Mouse (Mus musculus) bone marrow, adult 2 months (tissue): ENCODE measurements around the gene 2700049A03Rik. TPM values are rescaled to one million over a fixed set of nuclear protein-coding genes. Genes with fewer than 3 reads are reported as not detected.

Experiments
- H3K27ac ChIP-seq: fragments of 200-500 bp; 2 replicates; pipeline ENCODE4 v1.5.1; 2012; ENCODE audit warnings: low read depth, mild to moderate bottlenecking, control low read depth, inconsistent platforms, low read length; ENCODE audit not compliant: control insufficient read depth, poor library complexity, insufficient read depth
- H3K4me1 ChIP-seq: fragments of 200-500 bp; 2 replicates; pipeline ENCODE4 v1.6.1; 2011; ENCODE audit warnings: low read length; ENCODE audit not compliant: control insufficient read depth, insufficient read depth
- H3K4me3 ChIP-seq: fragments of 200-500 bp; replicated peaks from 2 replicates; pipeline ENCODE3; 2011; ENCODE audit warnings: mild to moderate bottlenecking, low read depth, low read length, control low read depth; ENCODE audit not compliant: control insufficient read depth
- CTCF ChIP-seq: fragments of 200-500 bp; IDR thresholded peaks from 2 replicates; pipeline ENCODE4 v1.5.1; 2011; ENCODE audit warnings: low read length, control low read depth; ENCODE audit not compliant: control insufficient read depth, insufficient read depth
- POLR2A ChIP-seq: fragments of 200-500 bp; IDR thresholded peaks from 2 replicates; pipeline ENCODE4 v1.6.1; 2011; ENCODE audit warnings: low read depth, mild to moderate bottlenecking, control low read depth, low read length, borderline replicate concordance; ENCODE audit not compliant: control insufficient read depth
- WGBS: fragments of 180-500 bp; shearing (Covaris S2); methylation state at CpG from one replicate; pipeline ENCODE4 v1.1.7; 2018; 5-methylcytosine and 5-hydroxymethylcytosine counted together
- polyA plus RNA-seq: library from polyadenylated mRNA; stranded (reverse); fragments of >200 nt; gene quantifications from 2 replicates; pipeline ENCODE4 v1.2.4, GENCODE M21; 2011; ENCODE audit warnings: low replicate concordance; ENCODE audit not compliant: missing spikeins, insufficient read depth, insufficient read length

2700049A03Rik gene
- polyA plus RNA-seq, 1 experiment: 5.9 TPM

DNA sequence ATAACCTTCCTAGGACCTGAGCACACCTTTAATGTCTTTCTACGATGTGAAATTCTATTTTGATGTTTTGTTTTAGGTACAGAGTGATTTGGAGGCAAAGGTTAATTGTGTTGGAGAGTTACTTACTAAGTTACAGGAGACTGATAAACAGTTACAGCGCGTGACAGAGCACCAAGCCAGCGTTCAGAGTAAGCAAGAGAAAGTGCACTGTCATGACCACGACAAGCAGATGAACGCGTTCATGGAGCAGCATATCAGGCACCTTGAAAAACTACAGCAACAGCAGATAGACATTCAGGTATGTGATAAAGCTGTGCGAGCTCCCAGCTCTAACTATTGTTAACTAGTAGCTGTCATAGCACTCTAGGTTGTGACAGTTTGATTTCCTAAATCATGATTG is 13.5 kb downstream of the 2700049A03Rik start:
- Histone ChIP-seq H3K4me3 (no peak overlapping the region), H3K27ac (no peak overlapping the region), H3K4me1 (no peaks in the 10 kb centered on the region)
- 62% methylated on average over 8 of the region's 8 CpGs for WGBS
- no peak for TF ChIP-seq POLR2A
- TF ChIP-seq CTCF: no peak

DNA sequence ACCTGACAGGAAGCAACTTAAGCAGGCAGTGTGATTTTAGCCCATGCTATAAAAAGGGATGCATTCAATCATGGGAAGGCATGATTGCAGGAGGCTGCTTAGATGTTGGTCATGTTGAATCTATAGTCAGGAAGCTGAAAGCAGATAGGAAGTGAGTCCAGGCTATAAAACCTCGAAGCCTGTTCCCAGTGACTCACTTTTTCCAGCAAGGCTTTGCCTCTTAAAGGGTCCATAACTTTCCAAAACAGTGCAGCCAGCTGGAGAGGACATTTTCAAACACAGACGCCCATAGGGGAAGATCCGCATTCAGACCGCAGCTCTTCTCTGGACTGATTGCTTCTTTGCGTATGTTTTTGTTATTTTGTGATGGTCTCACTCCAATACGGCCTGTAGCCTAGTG is 18.3 kb downstream of the 2700049A03Rik start:
- WGBS: 84% methylated on average over 6 of the region's 6 CpGs
- H3K4me3 ChIP-seq: no peak overlapping the region

DNA sequence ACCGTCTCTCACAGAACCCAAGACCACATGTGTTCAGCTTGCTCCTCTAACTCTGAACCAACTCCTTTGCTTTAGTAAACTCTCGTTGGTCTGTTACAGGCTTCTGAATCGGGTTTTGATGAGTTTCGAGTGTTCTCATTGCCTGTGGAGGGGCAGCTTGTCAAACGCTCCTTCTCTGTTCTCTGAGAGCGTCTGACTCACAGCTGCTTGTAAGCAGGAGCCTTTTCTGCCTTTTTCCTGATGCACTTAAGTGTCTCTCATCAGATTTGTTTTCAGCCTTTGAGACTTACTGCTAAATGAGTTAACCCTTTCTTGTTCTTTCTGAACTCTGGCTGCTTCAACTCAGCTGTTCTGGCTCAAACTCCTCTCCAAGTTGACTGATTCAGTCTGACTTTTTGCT is 21.3 kb downstream of the 2700049A03Rik start:
- 90% methylated on average over 6 of the region's 6 CpGs for WGBS
- H3K4me3 ChIP-seq: no peak overlapping the region
- H3K4me1 ChIP-seq: no peaks in the 10 kb centered on the region
- no peak overlapping the region for H3K27ac ChIP-seq
- TF ChIP-seq CTCF (no peak), POLR2A (no peak)

More for the DNA sequence above, 18.3 kb downstream of the 2700049A03Rik start:
- TF ChIP-seq POLR2A (no peak), CTCF (no peak)
- H3K27ac ChIP-seq: no peak overlapping the region
- H3K4me1 ChIP-seq: no peaks in the 10 kb centered on the region

DNA sequence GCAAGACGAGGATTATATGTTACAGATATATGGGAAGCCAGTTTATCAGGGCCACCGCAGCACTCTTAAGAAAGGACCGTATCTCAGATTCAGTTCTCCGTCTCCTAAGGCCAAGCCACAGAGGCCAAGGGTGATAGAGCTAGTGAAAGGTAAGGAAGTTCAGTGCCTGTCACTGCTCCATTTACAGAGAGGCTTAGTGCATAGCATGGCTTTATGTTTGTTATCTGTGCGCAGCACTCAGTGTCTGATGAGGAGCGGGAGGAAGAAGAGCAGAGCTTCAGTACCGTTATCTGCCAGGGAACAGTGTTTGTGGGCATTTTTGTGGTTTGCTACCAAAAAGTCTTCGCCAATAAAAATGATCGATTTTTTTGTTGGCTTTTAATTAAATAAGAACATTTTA is 27.8 kb downstream of the 2700049A03Rik start:
- Histone ChIP-seq H3K4me3 (no peak overlapping the region), H3K27ac (no peak overlapping the region), H3K4me1 (no peaks in the 10 kb centered on the region)
- 65% methylated on average over 9 of the region's 9 CpGs for WGBS
- TF ChIP-seq CTCF: no peak
- TF ChIP-seq POLR2A: no peak

DNA sequence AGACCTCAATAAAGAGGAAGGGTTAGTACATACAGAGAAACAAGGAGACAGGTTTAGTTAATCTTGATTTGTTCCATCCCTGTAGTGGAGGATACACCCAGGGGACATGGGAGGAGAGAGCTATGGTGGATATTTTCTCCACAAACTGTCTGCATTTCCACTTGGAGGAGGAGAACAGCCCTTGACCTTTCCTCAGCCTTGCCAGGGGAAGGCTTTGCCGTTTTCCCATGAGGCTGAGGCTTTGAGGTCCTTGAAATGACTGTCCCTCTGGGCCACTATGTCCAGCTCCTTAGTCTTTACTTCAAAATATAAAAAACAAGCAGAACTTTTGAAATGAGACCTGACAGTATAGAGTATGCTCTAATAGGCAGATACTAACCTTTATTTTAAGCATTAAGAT is 33.3 kb downstream of the 2700049A03Rik start:
- WGBS: 82% methylated on average over 1 of the region's 1 CpGs
- Histone ChIP-seq H3K4me1 (no peaks in the 10 kb centered on the region), H3K4me3 (no peak overlapping the region), H3K27ac (no peak overlapping the region)
- TF ChIP-seq POLR2A (no peak), CTCF (no peak)

DNA sequence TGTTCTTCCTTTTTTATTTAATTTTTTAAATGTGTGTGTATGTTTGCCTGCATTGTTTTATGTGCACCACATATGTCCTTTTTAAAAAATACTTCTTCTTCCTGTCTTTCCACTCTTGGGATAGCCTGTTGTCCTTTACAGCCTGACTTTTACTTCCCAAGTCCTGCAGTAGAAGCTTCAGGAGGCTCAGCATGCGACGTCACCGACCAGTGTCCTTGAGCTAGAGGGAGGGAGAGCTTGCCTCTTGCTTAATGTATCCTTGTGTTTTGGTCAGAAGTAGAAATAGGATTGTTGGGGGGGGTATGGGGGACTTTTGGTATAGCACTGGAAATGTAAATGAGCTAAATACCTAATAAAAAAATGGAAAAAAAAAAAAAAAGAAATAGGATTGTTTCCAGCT is 47.1 kb downstream of the 2700049A03Rik start:
- WGBS: 94% methylated on average over 3 of the region's 3 CpGs
- no peak for TF ChIP-seq CTCF
- no peak for TF ChIP-seq POLR2A

DNA sequence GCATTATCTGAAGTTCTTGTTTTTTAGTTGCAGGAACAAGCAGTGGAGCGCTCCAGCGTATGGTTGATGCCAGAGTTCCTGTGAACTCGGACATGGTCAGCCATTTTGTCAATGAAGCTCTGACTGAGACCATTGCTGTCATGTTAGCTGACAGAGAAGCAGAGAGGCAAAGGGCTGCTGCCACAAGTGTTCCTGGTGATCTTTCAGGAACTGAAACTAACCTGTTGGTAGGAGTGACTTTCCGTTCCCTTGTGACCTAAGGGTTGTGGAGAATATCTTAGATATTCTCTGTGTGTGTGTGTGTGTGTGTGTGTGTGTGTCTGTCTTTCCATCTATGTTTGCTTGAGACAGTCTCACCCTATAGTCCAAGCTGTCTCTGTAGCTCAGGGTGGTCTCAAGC is 47.7 kb downstream of the 2700049A03Rik start:
- WGBS: 87% methylated on average over 4 of the region's 4 CpGs
- Histone ChIP-seq H3K4me1 (no peaks in the 10 kb centered on the region; the same call in 1 of the 2 replicates), H3K4me3 (no peak overlapping the region), H3K27ac (no peak overlapping the region)
- TF ChIP-seq CTCF: no peak
- no peak for TF ChIP-seq POLR2A

More for the DNA sequence above, 47.1 kb downstream of the 2700049A03Rik start:
- no peak overlapping the region for H3K4me3 ChIP-seq
- no peaks in the 10 kb centered on the region; the same call in 1 of the 2 replicates for H3K4me1 ChIP-seq
- no peak overlapping the region for H3K27ac ChIP-seq

DNA sequence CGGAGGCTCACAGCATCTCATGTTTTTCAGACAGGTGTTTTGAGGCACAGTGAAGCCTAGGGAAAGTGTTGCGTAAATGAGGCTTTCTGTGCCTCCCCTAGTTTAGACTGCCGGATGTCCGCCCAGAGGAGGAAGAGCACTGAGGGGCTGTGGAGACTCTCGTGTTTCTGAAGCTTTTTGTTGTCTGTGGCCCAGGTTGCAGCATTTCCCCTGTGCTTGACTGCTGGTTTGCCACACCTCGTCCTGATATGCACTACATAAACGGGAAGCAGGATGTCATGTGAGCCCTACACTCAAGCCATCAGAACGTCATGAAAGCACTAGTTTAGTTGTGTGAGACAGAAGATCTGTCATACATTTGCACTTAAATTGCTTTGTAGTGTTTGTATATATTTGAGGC is 56.1 kb downstream of the 2700049A03Rik start:
- TF ChIP-seq CTCF: no peak
- TF ChIP-seq POLR2A: no peak
- H3K27ac ChIP-seq: no peak overlapping the region
- no peaks in the 10 kb centered on the region; the same call in 1 of the 2 replicates for H3K4me1 ChIP-seq
- WGBS: 42% methylated on average over 8 of the region's 8 CpGs
- no peak overlapping the region for H3K4me3 ChIP-seq

DNA sequence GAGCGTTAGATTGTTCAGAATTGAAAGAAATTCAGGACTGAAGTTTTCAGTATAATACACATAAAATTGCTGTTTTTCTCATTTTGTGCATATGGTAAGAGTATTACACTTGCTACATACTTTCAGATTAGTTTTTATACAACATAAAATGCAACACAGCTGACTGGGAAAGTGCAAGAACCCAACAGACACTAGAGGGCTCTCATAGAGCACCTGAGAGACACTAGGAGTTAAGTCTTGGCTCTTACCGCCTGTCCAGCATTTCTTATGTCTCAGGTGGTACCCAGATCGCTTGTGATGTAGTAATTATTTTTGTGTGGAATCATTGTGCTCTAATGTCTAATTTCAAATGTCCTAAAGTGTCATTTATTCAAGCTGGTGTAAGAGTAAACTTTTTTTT is 61.0 kb downstream of the 2700049A03Rik start:
- H3K4me1 ChIP-seq: no peaks in the 10 kb centered on the region; the same call in 1 of the 2 replicates
- 78% methylated on average over 3 of the region's 3 CpGs for WGBS
- TF ChIP-seq CTCF: no peak
- no peak for TF ChIP-seq POLR2A
- no peak overlapping the region for H3K27ac ChIP-seq
- H3K4me3 ChIP-seq: no peak overlapping the region
